Mouse (Mus musculus): ENCODE data around the gene Apbb1ip. TPM values are rescaled to one million over a fixed set of nuclear protein-coding genes. Genes with fewer than 3 reads are reported as not detected.
"Not testable (repeated sequence)": the region's sequence is repeated elsewhere in the genome, so short reads cannot be mapped to it uniquely, and the experiment has no call there.

Apbb1ip gene
- polyA plus RNA-seq, 1 experiment: 24.8 TPM

- peaks cover 34% of the 10 kb centered on the region for H3K36me3 ChIP-seq (ENCODE audit: control insufficient read depth, insufficient read depth, low read length)
- no peak overlapping the region for H3K4me3 ChIP-seq (ENCODE audit: extremely low read depth, insufficient read depth, insufficient read length)
- H3K4me1 ChIP-seq (ENCODE audit: control insufficient read depth, insufficient read depth, insufficient read length): no peaks in the 10 kb centered on the region
- no peaks in the 10 kb centered on the region for H3K27me3 ChIP-seq (ENCODE audit: control insufficient read depth, insufficient read depth, low read length)
- WGBS: 94% methylated on average over 10 of the region's 10 CpGs
- no peak for DNase-seq (ENCODE audit: low read depth in 1 of 2, low spot score in 2 of 2)
- H3K27ac ChIP-seq (ENCODE audit: insufficient read depth, low read length): no peak overlapping the region
- TF ChIP-seq POLR2A (IDR thresholded peaks at IDR 0.05; ENCODE audit: low read depth, low read length) (no peak), CTCF (IDR thresholded peaks at IDR 0.05; ENCODE audit: extremely low read depth, insufficient read depth, insufficient read length, insufficient replicate concordance) (no peak)
These were observed 100.7 kb downstream of the Apbb1ip start for GRCm38 (mm10) chr2:22874628-22875027.

- TF ChIP-seq POLR2A (IDR thresholded peaks at IDR 0.05; ENCODE audit: low read depth, low read length): no peak
- no peak for TF ChIP-seq CTCF (IDR thresholded peaks at IDR 0.05; ENCODE audit: extremely low read depth, insufficient read depth, insufficient read length, insufficient replicate concordance)
- H3K4me3 ChIP-seq (ENCODE audit: extremely low read depth, insufficient read depth, insufficient read length): no peak overlapping the region
- DNase-seq (ENCODE audit: low read depth in 1 of 2, low spot score in 2 of 2): no peak
- H3K27ac ChIP-seq (ENCODE audit: insufficient read depth, low read length): no peak overlapping the region
- no peaks in the 10 kb centered on the region for H3K27me3 ChIP-seq (ENCODE audit: control insufficient read depth, insufficient read depth, low read length)
- peaks cover 25% of the 10 kb centered on the region for H3K36me3 ChIP-seq (ENCODE audit: control insufficient read depth, insufficient read depth, low read length)
- WGBS: 89% methylated on average over 3 of the region's 3 CpGs
- H3K4me1 ChIP-seq (ENCODE audit: control insufficient read depth, insufficient read depth, insufficient read length): no peaks in the 10 kb centered on the region
These were observed 102.7 kb downstream of the Apbb1ip start for GRCm38 (mm10) chr2:22876614-22877013.

- no peaks in the 10 kb centered on the region for H3K27me3 ChIP-seq (ENCODE audit: control insufficient read depth, insufficient read depth, low read length)
- no peak for DNase-seq (ENCODE audit: low read depth in 1 of 2, low spot score in 2 of 2)
- H3K4me3 ChIP-seq (ENCODE audit: extremely low read depth, insufficient read depth, insufficient read length): no peak overlapping the region
- no peaks in the 10 kb centered on the region for H3K4me1 ChIP-seq (ENCODE audit: control insufficient read depth, insufficient read depth, insufficient read length)
- 26% methylated on average over 1 of the region's 1 CpGs for whole genome bisulfite sequencing
- H3K36me3 ChIP-seq (ENCODE audit: control insufficient read depth, insufficient read depth, low read length): peaks cover 14% of the 10 kb centered on the region
- TF ChIP-seq POLR2A (IDR thresholded peaks at IDR 0.05; ENCODE audit: low read depth, low read length): no peak
- no peak for TF ChIP-seq CTCF (IDR thresholded peaks at IDR 0.05; ENCODE audit: extremely low read depth, insufficient read depth, insufficient read length, insufficient replicate concordance)
- no peak overlapping the region for H3K27ac ChIP-seq (ENCODE audit: insufficient read depth, low read length)
These were observed 104.9 kb downstream of the Apbb1ip start for GRCm38 (mm10) chr2:22878781-22879180.

GRCm38 (mm10) chr2:22880726-22881125 lies 106.8 kb downstream of the Apbb1ip start:
- not testable (repeated sequence) for H3K4me1 ChIP-seq (ENCODE audit: control insufficient read depth, insufficient read depth, insufficient read length); H3K36me3 ChIP-seq (ENCODE audit: control insufficient read depth, insufficient read depth, low read length); H3K27me3 ChIP-seq (ENCODE audit: control insufficient read depth, insufficient read depth, low read length); H3K4me3 ChIP-seq (ENCODE audit: extremely low read depth, insufficient read depth, insufficient read length); H3K27ac ChIP-seq (ENCODE audit: insufficient read depth, low read length); DNase-seq (ENCODE audit: low read depth in 1 of 2, low spot score in 2 of 2)
- 81% methylated on average over 3 of the region's 3 CpGs for WGBS

GRCm38 (mm10) chr2:22894932-22895281 lies 121.0 kb downstream of the Apbb1ip start:
- no peaks in the 10 kb centered on the region; the same call in 1 of the 2 replicates for H3K4me1 ChIP-seq (ENCODE audit: control insufficient read depth, insufficient read depth, insufficient read length)
- no peaks in the 10 kb centered on the region for H3K27me3 ChIP-seq (ENCODE audit: control insufficient read depth, insufficient read depth, low read length)
- TF ChIP-seq CTCF (IDR thresholded peaks at IDR 0.05; ENCODE audit: extremely low read depth, insufficient read depth, insufficient read length, insufficient replicate concordance) (no peak), POLR2A (IDR thresholded peaks at IDR 0.05; ENCODE audit: low read depth, low read length) (no peak)
- no peak for DNase-seq (ENCODE audit: low read depth in 1 of 2, low spot score in 2 of 2)
- 18% methylated on average over 9 of the region's 9 CpGs for WGBS
- peak overlapping the region; percentile 79 for H3K4me3 ChIP-seq (ENCODE audit: extremely low read depth, insufficient read depth, insufficient read length)
- peak overlapping the region; percentile 87; the same call in 1 of the 2 replicates for H3K27ac ChIP-seq (ENCODE audit: insufficient read depth, low read length)
- H3K36me3 ChIP-seq (ENCODE audit: control insufficient read depth, insufficient read depth, low read length): no peaks in the 10 kb centered on the region; the same call in 1 of the 2 replicates

- H3K4me1 ChIP-seq (ENCODE audit: control insufficient read depth, insufficient read depth, insufficient read length): no peaks in the 10 kb centered on the region; the same call in 1 of the 2 replicates
- peak within 1 kb of the TSS; percentile 79 for H3K4me3 ChIP-seq (ENCODE audit: extremely low read depth, insufficient read depth, insufficient read length)
- WGBS: under 1% methylated on average over 81 of the region's 81 CpGs
- peak; percentile 56 to 82 for DNase-seq (ENCODE audit: low read depth in 1 of 2, low spot score in 2 of 2)
- TF ChIP-seq POLR2A (IDR thresholded peaks at IDR 0.05; ENCODE audit: low read depth, low read length) (peak; percentile 67), CTCF (IDR thresholded peaks at IDR 0.05; ENCODE audit: extremely low read depth, insufficient read depth, insufficient read length, insufficient replicate concordance) (no peak)
- H3K27ac ChIP-seq (ENCODE audit: insufficient read depth, low read length): peak within 1 kb of the TSS; percentile 87
- H3K27me3 ChIP-seq (ENCODE audit: control insufficient read depth, insufficient read depth, low read length): no peaks in the 10 kb centered on the region
- H3K36me3 ChIP-seq (ENCODE audit: control insufficient read depth, insufficient read depth, low read length): no peaks in the 10 kb centered on the region; the same call in 1 of the 2 replicates
These were observed 121.7 kb downstream of the Apbb1ip start, which contains the start of gene Pdss1 for GRCm38 (mm10) chr2:22895282-22896273. Pdss1 (plus strand) TSS chr2:22895522.

GRCm38 (mm10) chr2:22903947-22904346 lies 130.1 kb downstream of the Apbb1ip start:
- peaks cover 6% of the 10 kb centered on the region for H3K36me3 ChIP-seq (ENCODE audit: control insufficient read depth, insufficient read depth, low read length)
- DNase-seq (ENCODE audit: low read depth in 1 of 2, low spot score in 2 of 2): no peak
- H3K27ac ChIP-seq (ENCODE audit: insufficient read depth, low read length): no peak overlapping the region
- H3K4me1 ChIP-seq (ENCODE audit: control insufficient read depth, insufficient read depth, insufficient read length): no peaks in the 10 kb centered on the region
- H3K4me3 ChIP-seq (ENCODE audit: extremely low read depth, insufficient read depth, insufficient read length): no peak overlapping the region
- no peaks in the 10 kb centered on the region for H3K27me3 ChIP-seq (ENCODE audit: control insufficient read depth, insufficient read depth, low read length)
- WGBS: 90% methylated on average over 3 of the region's 3 CpGs
- TF ChIP-seq CTCF (IDR thresholded peaks at IDR 0.05; ENCODE audit: extremely low read depth, insufficient read depth, insufficient read length, insufficient replicate concordance) (no peak), POLR2A (IDR thresholded peaks at IDR 0.05; ENCODE audit: low read depth, low read length) (no peak)
